Mouse (Mus musculus) testis, adult 2 months (tissue): ENCODE data around the gene Maco1. TPM values are rescaled to one million over a fixed set of nuclear protein-coding genes. Genes with fewer than 3 reads are reported as not detected.
"Not testable (repeated sequence)": the region's sequence is repeated elsewhere in the genome, so short reads cannot be mapped to it uniquely, and the experiment has no call there.

Source experiments
- H3K27ac ChIP-seq: fragments of 200-500 bp; 2 replicates; pipeline ENCODE4 v1.5.1; 2012; ENCODE audit warnings: low read depth, low read length; ENCODE audit not compliant: control insufficient read depth, insufficient read depth
- H3K27me3 ChIP-seq: fragments of 200-500 bp; 2 replicates; pipeline ENCODE4 v1.6.1; 2012; ENCODE audit warnings: mild to moderate bottlenecking, low read length, moderate library complexity; ENCODE audit not compliant: control insufficient read depth, insufficient read depth
- H3K36me3 ChIP-seq: fragments of 200-500 bp; 2 replicates; pipeline ENCODE4 v1.6.1; 2012; ENCODE audit warnings: mild to moderate bottlenecking, low read length; ENCODE audit not compliant: control insufficient read depth, insufficient read depth
- H3K4me1 ChIP-seq: fragments of 200-500 bp; 2 replicates; pipeline ENCODE4 v1.6.1; 2012; ENCODE audit warnings: low read length; ENCODE audit not compliant: control insufficient read depth, insufficient read depth
- H3K4me3 ChIP-seq: fragments of 200-500 bp; 2 replicates; pipeline ENCODE4 v1.5.1; 2012; ENCODE audit warnings: low read depth, mild to moderate bottlenecking, low read length, moderate library complexity, mixed read lengths; ENCODE audit not compliant: control insufficient read depth
- CTCF ChIP-seq: fragments of 200-500 bp; IDR thresholded peaks from 2 replicates; pipeline ENCODE4 v1.5.1; 2012; ENCODE audit warnings: low read depth, mild to moderate bottlenecking, inconsistent platforms, low read length, moderate library complexity; ENCODE audit not compliant: control insufficient read depth, insufficient read depth, insufficient replicate concordance
- POLR2A ChIP-seq: fragments of 200-500 bp; IDR thresholded peaks from 2 replicates; pipeline ENCODE4 v1.6.1; 2012; ENCODE audit warnings: low read depth, mild to moderate bottlenecking, inconsistent platforms, low read length, moderate library complexity; ENCODE audit not compliant: control insufficient read depth
- polyA plus RNA-seq: library from polyadenylated mRNA; depleted of rRNA; stranded (reverse); fragments of >200 nt; gene quantifications from 2 replicates; pipeline ENCODE4 v1.2.3, GENCODE M21; 2012

The Maco1 gene
- polyA plus RNA-seq, 1 experiment = 15.7 TPM

DNA sequence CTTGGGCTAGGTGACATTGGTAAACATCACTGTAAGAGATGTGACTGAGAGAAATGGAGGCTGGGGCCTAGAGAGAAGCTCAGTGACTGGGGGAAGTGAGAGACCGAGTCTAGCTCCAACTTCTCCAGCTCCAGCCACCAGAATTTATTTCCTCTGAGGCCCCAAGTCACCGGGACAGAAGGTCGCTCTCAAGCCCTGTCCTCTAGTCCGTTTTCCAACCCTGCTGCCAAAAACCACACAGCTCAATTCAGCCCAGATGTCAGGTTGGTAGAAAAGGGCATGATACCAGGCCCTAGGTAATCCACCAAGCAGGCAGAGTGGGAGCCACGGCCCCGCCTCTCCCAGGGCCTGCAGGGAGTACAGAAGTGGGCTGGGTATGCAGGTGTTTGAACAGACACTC lies 55.5 kb downstream of the Maco1 start:
- no peak overlapping the region for H3K27ac ChIP-seq
- no peak overlapping the region for H3K4me3 ChIP-seq
- no peaks in the 10 kb centered on the region for H3K4me1 ChIP-seq
- no peak for TF ChIP-seq POLR2A
- no peak for TF ChIP-seq CTCF
- H3K36me3 ChIP-seq = no peaks in the 10 kb centered on the region
- no peaks in the 10 kb centered on the region for H3K27me3 ChIP-seq

- Histone ChIP-seq H3K4me1 (no peaks in the 10 kb centered on the region), H3K36me3 (no peaks in the 10 kb centered on the region), H3K27ac (no peak overlapping the region), H3K27me3 (no peaks in the 10 kb centered on the region), H3K4me3 (no peak overlapping the region)
- TF ChIP-seq CTCF = no peak
- no peak for TF ChIP-seq POLR2A
Observed at GRCm38 (mm10) chr4:134796581-134797361, 56.4 kb downstream of the Maco1 start.

- no peaks in the 10 kb centered on the region for H3K36me3 ChIP-seq
- H3K27me3 ChIP-seq = no peaks in the 10 kb centered on the region
- no peak overlapping the region for H3K27ac ChIP-seq
- TF ChIP-seq POLR2A (no peak), CTCF (no peak)
- H3K4me1 ChIP-seq = no peaks in the 10 kb centered on the region
- no peak overlapping the region for H3K4me3 ChIP-seq
Observed at GRCm38 (mm10) chr4:134795819-134796485, 57.2 kb downstream of the Maco1 start.

DNA sequence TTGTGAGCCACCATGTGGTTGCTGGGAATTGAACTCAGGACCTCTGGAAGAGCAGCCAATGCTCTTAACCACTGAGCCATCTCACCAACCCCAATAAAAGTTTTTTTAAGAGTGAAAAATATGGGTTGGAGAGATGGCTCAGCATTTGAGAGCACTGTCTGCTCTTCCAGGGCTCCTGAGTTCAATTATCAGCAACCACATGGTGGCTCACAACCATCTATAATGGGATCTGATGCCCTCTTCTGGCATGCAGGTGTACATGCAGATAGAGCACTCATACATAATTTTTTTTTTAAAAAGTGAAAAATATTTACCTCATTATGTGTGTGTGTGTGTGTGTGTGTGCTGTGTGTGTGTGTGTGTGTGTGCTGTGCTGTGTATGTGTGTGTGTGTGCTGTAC lies 58.2 kb downstream of the Maco1 start:
- not testable (repeated sequence) for H3K27ac ChIP-seq, H3K4me1 ChIP-seq, H3K27me3 ChIP-seq, H3K36me3 ChIP-seq, H3K4me3 ChIP-seq

GRCm38 (mm10) chr4:134793213-134793956 lies 59.8 kb downstream of the Maco1 start:
- Histone ChIP-seq H3K27me3 (no peaks in the 10 kb centered on the region), H3K27ac (no peak overlapping the region), H3K4me3 (no peak overlapping the region), H3K4me1 (no peaks in the 10 kb centered on the region), H3K36me3 (no peaks in the 10 kb centered on the region)
- no peak for TF ChIP-seq CTCF

DNA sequence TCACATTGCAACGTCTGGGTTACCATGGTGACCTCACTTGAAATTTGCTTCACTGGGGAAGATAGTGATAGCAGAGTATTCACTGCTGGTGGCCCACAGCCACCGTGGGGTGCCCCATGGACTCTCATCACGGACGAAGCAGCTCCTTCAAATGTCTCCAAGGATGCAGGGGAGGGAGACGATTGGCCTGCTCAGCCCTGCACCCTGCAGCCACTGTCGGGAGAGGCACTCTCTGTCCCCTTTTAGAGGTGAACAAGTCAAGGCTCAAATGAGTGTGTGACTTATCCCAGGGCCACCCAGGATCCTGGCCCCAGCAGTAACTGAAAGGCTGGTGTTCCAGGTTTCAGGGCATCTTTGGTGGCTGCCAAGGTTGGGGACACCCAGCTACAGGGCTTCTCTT lies 61.4 kb downstream of the Maco1 start:
- Histone ChIP-seq H3K27ac (no peak overlapping the region), H3K27me3 (no peaks in the 10 kb centered on the region), H3K4me3 (no peak overlapping the region), H3K4me1 (peaks cover 4% of the 10 kb centered on the region; the same call in 1 of the 2 replicates), H3K36me3 (no peaks in the 10 kb centered on the region)
- no peak for TF ChIP-seq CTCF
- no peak for TF ChIP-seq POLR2A

GRCm38 (mm10) chr4:134786946-134787345 lies 66.2 kb downstream of the Maco1 start:
- TF ChIP-seq POLR2A = no peak
- TF ChIP-seq CTCF = no peak
- no peak overlapping the region for H3K27ac ChIP-seq
- peaks cover 4% of the 10 kb centered on the region; the same call in 1 of the 2 replicates for H3K4me1 ChIP-seq
- no peaks in the 10 kb centered on the region for H3K27me3 ChIP-seq
- no peaks in the 10 kb centered on the region for H3K36me3 ChIP-seq
- H3K4me3 ChIP-seq = no peak overlapping the region
